Mouse (Mus musculus) hindbrain, embryonic 16.5 days (tissue): ENCODE results near the gene Trim7. TPM values are rescaled to one million over a fixed set of nuclear protein-coding genes. Genes with fewer than 3 reads are reported as not detected.
"Not testable (repeated sequence)": the region's sequence is repeated elsewhere in the genome, so short reads cannot be mapped to it uniquely, and the experiment has no call there.

Experiments used
- ATAC-seq: fragments of 200-750 bp; cut with Nextera tagmentation; 2 replicates; pipeline ENCODE4 v1.8.0; 2017; ENCODE audit warnings: moderate TSS enrichment, moderate library complexity
- H3K27ac ChIP-seq: fragments of 300-500 bp; sonication (generic); 2 replicates; pipeline ENCODE4 v1.5.1; 2014; ENCODE audit warnings: low read depth, mild to moderate bottlenecking, control low read depth, low read length, moderate library complexity
- H3K27me3 ChIP-seq: fragments of 300-500 bp; sonication (generic); replicated peaks from 2 replicates; pipeline ENCODE4 v1.6.1; 2014; ENCODE audit warnings: low read length; ENCODE audit not compliant: control insufficient read depth, insufficient read depth
- H3K36me3 ChIP-seq: fragments of 300-500 bp; sonication (generic); 2 replicates; pipeline ENCODE4 v1.6.1; 2014; ENCODE audit warnings: mild to moderate bottlenecking, low read length, moderate library complexity, mixed read lengths; ENCODE audit not compliant: control insufficient read depth, insufficient read depth
- H3K4me1 ChIP-seq: fragments of 300-500 bp; sonication (generic); 2 replicates; pipeline ENCODE4 v1.6.1; 2014; ENCODE audit warnings: low read depth, low read length; ENCODE audit not compliant: control insufficient read depth, insufficient read depth
- H3K4me2 ChIP-seq: fragments of 300-500 bp; sonication (generic); 2 replicates; pipeline ENCODE4 v1.6.1; 2014; ENCODE audit warnings: mild to moderate bottlenecking, low read length, control low read depth, moderate library complexity
- H3K4me3 ChIP-seq: fragments of 300-500 bp; sonication (generic); 2 replicates; pipeline ENCODE4 v1.5.1; 2014; ENCODE audit warnings: mild to moderate bottlenecking, low read length, control low read depth, moderate library complexity
- H3K9ac ChIP-seq: fragments of 300-500 bp; sonication (generic); 2 replicates; pipeline ENCODE4 v1.6.1; 2014; ENCODE audit warnings: low read depth, mild to moderate bottlenecking, control low read depth, low read length, moderate library complexity
- H3K9me3 ChIP-seq: fragments of 300-500 bp; sonication (generic); 2 replicates; pipeline ENCODE4 v1.6.1; 2014; ENCODE audit warnings: mild to moderate bottlenecking, low read length, moderate library complexity; ENCODE audit not compliant: control insufficient read depth
- WGBS: fragments of 180-500 bp; shearing (Covaris S2); extraction: QIAGEN DNeasy Blood & Tissue Kit; methylation state at CpG from one replicate; pipeline ENCODE4 v1.1.7; 2014; 5-methylcytosine and 5-hydroxymethylcytosine counted together
- polyA plus RNA-seq: library from polyadenylated mRNA; unstranded; fragments of >200 nt; fragmentation: Nextera tagmentation; extraction: Ambion mirVana; gene quantifications from 2 replicates; pipeline ENCODE4 v1.2.1, GENCODE M21; 2015

The Trim7 gene
- polyA plus RNA-seq, 1 experiment from 2014 or later: 2.7 TPM

GRCm38 (mm10) chr11:48870781-48871180, 44.8 kb downstream of the Trim7 start:
- peak; percentile 35; the same call in 1 of the 2 replicates for ATAC-seq
- Histone ChIP-seq H3K4me1 (peaks cover 10% of the 10 kb centered on the region; the same call in 1 of the 2 replicates), H3K9ac (peak overlapping the region; percentile 66), H3K27me3 (no peaks in the 10 kb centered on the region; the same call in 1 of the 2 replicates), H3K36me3 (no peaks in the 10 kb centered on the region), H3K4me2 (peak overlapping the region; percentile 87), H3K9me3 (no peaks in the 10 kb centered on the region), H3K4me3 (peak overlapping the region; percentile 48), H3K27ac (no peak overlapping the region)
- 37% methylated on average over 7 of the region's 7 CpGs for WGBS

GRCm38 (mm10) chr11:48871201-48871772, 45.3 kb downstream of the Trim7 start, which contains the start of gene Irgm1:
TSS of gene Irgm1 (minus strand) at chr11:48871683.
- H3K9me3 ChIP-seq: no peaks in the 10 kb centered on the region
- peak; percentile 60 for ATAC-seq
- H3K9ac ChIP-seq: peak within 1 kb of the TSS; percentile 66
- peak within 1 kb of the TSS; percentile 48 for H3K4me3 ChIP-seq
- H3K36me3 ChIP-seq: no peaks in the 10 kb centered on the region
- peak within 1 kb of the TSS; percentile 16 for H3K27ac ChIP-seq
- H3K4me1 ChIP-seq: peaks cover 10% of the 10 kb centered on the region; the same call in 1 of the 2 replicates
- H3K4me2 ChIP-seq: peak within 1 kb of the TSS; percentile 87
- H3K27me3 ChIP-seq: no peaks in the 10 kb centered on the region; the same call in 1 of the 2 replicates
- 2% methylated on average over 19 of the region's 19 CpGs for WGBS

- no peaks in the 10 kb centered on the region; the same call in 1 of the 2 replicates for H3K27me3 ChIP-seq
- H3K9ac ChIP-seq: peak overlapping the region; percentile 66
- H3K9me3 ChIP-seq: no peaks in the 10 kb centered on the region
- H3K27ac ChIP-seq: peak overlapping the region; percentile 16
- H3K36me3 ChIP-seq: no peaks in the 10 kb centered on the region
- peak overlapping the region; percentile 87 for H3K4me2 ChIP-seq
- 14% methylated on average over 17 of the region's 17 CpGs for WGBS
- peaks cover 10% of the 10 kb centered on the region; the same call in 1 of the 2 replicates for H3K4me1 ChIP-seq
- peak overlapping the region; percentile 48 for H3K4me3 ChIP-seq
- ATAC-seq: peak; percentile 61
Observed at GRCm38 (mm10) chr11:48871817-48872541, 46.0 kb downstream of the Trim7 start.

GRCm38 (mm10) chr11:48872695-48873300, 46.9 kb downstream of the Trim7 start:
- no peaks in the 10 kb centered on the region; the same call in 1 of the 2 replicates for H3K27me3 ChIP-seq
- H3K4me3 ChIP-seq: no peak overlapping the region
- H3K4me2 ChIP-seq: no peak overlapping the region
- peaks cover 10% of the 10 kb centered on the region; the same call in 1 of the 2 replicates for H3K4me1 ChIP-seq
- ATAC-seq: no peak
- no peak overlapping the region for H3K9ac ChIP-seq
- no peaks in the 10 kb centered on the region for H3K9me3 ChIP-seq
- no peaks in the 10 kb centered on the region for H3K36me3 ChIP-seq
- no peak overlapping the region for H3K27ac ChIP-seq
- WGBS: 85% methylated on average over 7 of the region's 7 CpGs

GRCm38 (mm10) chr11:48873591-48874290, 47.8 kb downstream of the Trim7 start:
- Histone ChIP-seq H3K27me3 (no peaks in the 10 kb centered on the region; the same call in 1 of the 2 replicates), H3K4me2 (no peak overlapping the region), H3K27ac (no peak overlapping the region), H3K4me1 (peaks cover 10% of the 10 kb centered on the region; the same call in 1 of the 2 replicates), H3K4me3 (no peak overlapping the region), H3K9me3 (no peaks in the 10 kb centered on the region), H3K36me3 (no peaks in the 10 kb centered on the region), H3K9ac (no peak overlapping the region)
- WGBS: 80% methylated on average over 10 of the region's 10 CpGs
- no peak for ATAC-seq

- Histone ChIP-seq H3K27ac (no peak overlapping the region), H3K4me2 (no peak overlapping the region), H3K9me3 (no peaks in the 10 kb centered on the region), H3K36me3 (no peaks in the 10 kb centered on the region), H3K4me1 (peaks cover 10% of the 10 kb centered on the region; the same call in 1 of the 2 replicates), H3K9ac (no peak overlapping the region), H3K4me3 (no peak overlapping the region), H3K27me3 (no peaks in the 10 kb centered on the region; the same call in 1 of the 2 replicates)
- peak; percentile 73 for ATAC-seq
- WGBS: 3% methylated on average over 4 of the region's 4 CpGs
Observed at GRCm38 (mm10) chr11:48874465-48874864, 48.5 kb downstream of the Trim7 start.

- not testable (repeated sequence) for H3K4me2 ChIP-seq, ATAC-seq, H3K9ac ChIP-seq, H3K36me3 ChIP-seq, H3K9me3 ChIP-seq, H3K27ac ChIP-seq, H3K27me3 ChIP-seq, H3K4me3 ChIP-seq
- peaks cover 10% of the 10 kb centered on the region; the same call in 1 of the 2 replicates for H3K4me1 ChIP-seq
- WGBS: 78% methylated on average over 1 of the region's 1 CpGs
Observed at GRCm38 (mm10) chr11:48875343-48875837, 49.5 kb downstream of the Trim7 start.

- Histone ChIP-seq H3K27ac (no peak overlapping the region), H3K4me1 (peaks cover 4% of the 10 kb centered on the region; the same call in 1 of the 2 replicates), H3K9ac (no peak overlapping the region), H3K9me3 (no peaks in the 10 kb centered on the region), H3K27me3 (no peaks in the 10 kb centered on the region; the same call in 1 of the 2 replicates), H3K4me2 (no peak overlapping the region), H3K4me3 (no peak overlapping the region), H3K36me3 (no peaks in the 10 kb centered on the region)
- no peak for ATAC-seq
- WGBS: 93% methylated on average over 1 of the region's 1 CpGs
Observed at GRCm38 (mm10) chr11:48876680-48877079, 50.7 kb downstream of the Trim7 start.
